Mouse (Mus musculus) ES-E14 (cell line): ENCODE data around the gene Prss23.

ENCODE experiments used
- CHD2 ChIP-seq: IDR thresholded peaks from 2 replicates; pipeline ENCODE4 v1.6.1; 2014; ENCODE audit warnings: mild to moderate bottlenecking, low read depth, low read length, inconsistent platforms
- HCFC1 ChIP-seq: IDR thresholded peaks from 2 replicates; pipeline ENCODE4 v1.6.1; 2012; ENCODE audit warnings: low read length, inconsistent platforms, borderline replicate concordance; ENCODE audit not compliant: insufficient read depth
- MAFK ChIP-seq: IDR thresholded peaks from 2 replicates; pipeline ENCODE4 v1.6.1; 2014; ENCODE audit warnings: mild to moderate bottlenecking, low read depth, low read length, inconsistent platforms; ENCODE audit not compliant: insufficient read depth
- ZC3H11A ChIP-seq: IDR thresholded peaks from 2 replicates; pipeline ENCODE4 v1.6.1; 2012; ENCODE audit warnings: low read depth, mild to moderate bottlenecking, inconsistent platforms, low read length, borderline replicate concordance
- ZNF384 ChIP-seq: IDR thresholded peaks from 2 replicates; pipeline ENCODE4 v1.6.1; 2012; ENCODE audit warnings: low read depth, low read length, inconsistent platforms

DNA sequence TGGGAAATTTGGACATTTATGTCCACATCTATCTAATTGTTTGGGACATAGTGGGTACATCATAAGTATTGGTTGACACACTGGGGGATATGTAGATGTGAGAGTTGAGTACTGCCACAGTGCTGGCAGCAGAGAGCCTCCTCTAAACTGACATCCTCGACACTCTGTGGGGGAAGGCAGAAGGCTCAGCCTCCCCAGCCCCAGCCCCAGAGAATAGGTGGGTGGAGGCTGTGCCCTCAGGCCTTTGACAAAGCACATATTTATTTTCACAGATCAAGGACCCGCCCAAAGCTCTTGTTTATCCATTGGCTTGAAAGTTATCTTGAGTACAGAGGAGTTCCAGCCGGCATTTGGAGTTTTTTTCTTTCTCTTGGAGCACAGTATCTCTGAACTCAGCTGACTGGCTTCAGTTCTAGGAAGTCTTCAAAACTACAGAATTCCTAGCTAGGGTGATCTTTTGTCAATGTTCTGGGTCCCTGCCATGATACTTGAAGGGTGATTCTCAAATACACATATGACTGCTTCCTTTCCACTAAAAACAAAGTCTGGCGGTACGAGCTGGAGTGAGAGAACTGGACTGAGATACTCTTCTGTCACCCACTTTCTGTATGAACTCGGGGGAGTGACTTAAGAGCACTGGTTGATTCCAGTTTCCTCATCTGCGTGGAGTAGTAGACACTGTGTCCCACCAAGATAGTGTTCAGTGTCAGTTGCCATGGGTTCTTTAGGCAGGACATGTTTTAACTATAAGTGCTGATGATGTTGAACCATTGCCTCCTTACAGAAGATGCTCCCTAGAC is 43.0 kb downstream of the Prss23 start:
- TF ChIP-seq ZNF384 (no peak), MAFK (no peak), CHD2 (no peak), ZC3H11A (no peak), HCFC1 (no peak)
